Mouse (Mus musculus) heart, postnatal 0 days (tissue): Measurements from ENCODE around the gene Maml3. TPM values are rescaled to one million over a fixed set of nuclear protein-coding genes. Genes with fewer than 3 reads are reported as not detected.

Experiments
- ATAC-seq: fragments of 200-750 bp; cut with Nextera tagmentation; 2 replicates; pipeline ENCODE4 v1.8.0; 2017; ENCODE audit warnings: low read depth, moderate number of reproducible peaks, moderate library complexity; ENCODE audit not compliant: insufficient read depth
- DNase-seq: peaks from one replicate; pipeline ENCODE4 v3.0.0-alpha.2; 2016; ENCODE audit warnings: low spot score
- H3K27ac ChIP-seq: fragments of 300-500 bp; sonication (generic); 2 replicates; pipeline ENCODE4 v1.5.1; 2014; ENCODE audit warnings: low read depth, mild to moderate bottlenecking
- H3K27me3 ChIP-seq: fragments of 300-500 bp; sonication (generic); 2 replicates; pipeline ENCODE4 v1.6.1; 2014; ENCODE audit warnings: low read length, mixed read lengths; ENCODE audit not compliant: control insufficient read depth, insufficient read depth
- H3K36me3 ChIP-seq: fragments of 300-500 bp; sonication (generic); replicated peaks from 2 replicates; pipeline ENCODE4 v1.6.1; 2014; ENCODE audit warnings: low read length, mixed read lengths; ENCODE audit not compliant: control insufficient read depth, insufficient read depth
- H3K4me1 ChIP-seq: fragments of 300-500 bp; sonication (generic); 2 replicates; pipeline ENCODE4 v1.6.1; 2014; ENCODE audit warnings: antibody characterized with exemption; ENCODE audit not compliant: control insufficient read depth, insufficient read depth
- H3K4me2 ChIP-seq: fragments of 300-500 bp; sonication (generic); 2 replicates; pipeline ENCODE4 v1.6.1; 2014; ENCODE audit warnings: low read depth, mild to moderate bottlenecking, low read length, moderate library complexity
- H3K4me3 ChIP-seq: fragments of 300-500 bp; sonication (generic); 2 replicates; pipeline ENCODE4 v1.5.1; 2014; ENCODE audit warnings: low read depth, low read length
- H3K9ac ChIP-seq: fragments of 300-500 bp; sonication (generic); replicated peaks from 2 replicates; pipeline ENCODE4 v1.6.1; 2014; ENCODE audit warnings: low read depth, low read length, mixed read lengths
- H3K9me3 ChIP-seq: fragments of 300-500 bp; sonication (generic); replicated peaks from 2 replicates; pipeline ENCODE4 v1.6.1; 2016; ENCODE audit warnings: low read length; ENCODE audit not compliant: control insufficient read depth
- CTCF ChIP-seq: IDR thresholded peaks from 2 replicates; pipeline ENCODE4 v1.5.1; 2016; ENCODE audit warnings: antibody characterized with exemption, control low read depth, low read depth
- EP300 ChIP-seq: IDR thresholded peaks from 2 replicates; pipeline ENCODE4 v1.6.1; 2016; ENCODE audit warnings: antibody characterized with exemption, low read depth
- WGBS: fragments of 180-500 bp; shearing (Covaris S2); extraction: QIAGEN DNeasy Blood & Tissue Kit; methylation state at CpG from one replicate; pipeline ENCODE4 v1.1.7; 2014; 5-methylcytosine and 5-hydroxymethylcytosine counted together
- polyA plus RNA-seq: library from polyadenylated mRNA; unstranded; fragments of >200 nt; fragmentation: Nextera tagmentation; extraction: Ambion mirVana; gene quantifications from 2 replicates; pipeline ENCODE4 v1.2.1, GENCODE M21; 2015
- total RNA-seq: library from RNA; depleted of rRNA; stranded (reverse); fragments of >200 nt; gene quantifications from 2 replicates; pipeline ENCODE4 v1.2.3, GENCODE M21; 2014; ENCODE audit warnings: low replicate concordance

Gene Maml3
- total and polyA plus RNA-seq, 2 experiments from 2014 or later = 1.6 to 6.2 TPM

DNA sequence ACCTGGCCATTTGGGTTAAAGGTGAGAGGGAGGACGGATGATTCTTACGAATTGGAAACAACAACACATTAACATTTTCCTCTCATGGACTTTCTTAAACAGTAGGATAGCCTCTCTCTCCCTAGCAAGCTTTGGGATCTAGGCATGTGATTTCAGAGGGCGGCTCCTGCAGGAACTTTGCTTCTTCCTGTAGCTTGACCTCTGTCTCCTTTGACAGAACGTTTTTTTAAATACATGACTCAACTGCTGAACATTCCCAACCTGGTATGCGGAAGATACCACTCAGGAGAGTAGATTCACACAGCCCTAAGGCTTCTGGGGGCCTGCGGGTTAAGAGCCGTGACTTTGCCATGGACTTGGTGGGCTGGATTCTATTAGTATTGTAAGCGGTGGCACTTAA lies 455.4 kb downstream of the Maml3 start:
- no peak overlapping the region for H3K4me2 ChIP-seq
- DNase-seq = peak; percentile 49
- no peak overlapping the region for H3K4me3 ChIP-seq
- no peak for TF ChIP-seq EP300
- TF ChIP-seq CTCF = no peak
- ATAC-seq = peak; percentile 19; the same call in 1 of the 2 replicates
- peaks cover 9% of the 10 kb centered on the region; the same call in 1 of the 2 replicates for H3K4me1 ChIP-seq
- WGBS = 45% methylated on average over 8 of the region's 8 CpGs
- no peak overlapping the region for H3K9ac ChIP-seq
- H3K27me3 ChIP-seq = no peaks in the 10 kb centered on the region
- H3K9me3 ChIP-seq = no peaks in the 10 kb centered on the region
- H3K36me3 ChIP-seq = no peaks in the 10 kb centered on the region
- no peak overlapping the region for H3K27ac ChIP-seq

DNA sequence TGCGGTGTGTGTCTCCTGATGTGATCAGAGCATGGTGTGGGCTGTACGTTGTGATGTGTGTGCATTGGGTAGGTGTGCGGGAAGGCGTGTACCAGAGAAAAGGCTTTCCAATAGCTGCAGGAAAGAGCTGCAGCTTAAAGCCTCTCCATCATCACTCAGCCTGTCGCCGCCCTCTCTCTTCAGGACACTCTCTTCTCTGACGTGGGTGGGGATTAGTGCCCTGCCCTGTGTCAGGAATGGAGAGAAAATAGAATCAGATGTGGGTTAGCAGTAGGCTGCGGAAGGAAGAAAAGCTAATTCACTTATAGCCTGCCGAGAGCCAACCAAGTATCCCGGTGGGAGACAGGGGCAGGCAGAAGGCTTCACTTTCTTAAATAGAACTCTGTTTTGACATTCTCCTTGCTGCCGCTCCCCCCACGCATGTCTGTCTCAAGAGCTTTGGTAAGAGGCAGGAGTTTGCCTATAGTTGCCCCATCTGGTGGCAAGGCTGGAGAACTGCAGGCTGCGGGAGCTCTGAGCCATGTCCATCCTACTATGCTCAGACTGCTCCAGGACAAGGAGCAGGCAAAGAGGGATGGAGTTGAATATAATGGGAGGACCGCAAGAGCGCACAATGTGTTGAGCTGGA lies 456.7 kb downstream of the Maml3 start:
- 26% methylated on average over 15 of the region's 15 CpGs for WGBS
- ATAC-seq = peak; percentile 70
- H3K4me2 ChIP-seq = peak overlapping the region; percentile 58
- TF ChIP-seq EP300 (no peak), CTCF (peak; percentile 91)
- no peaks in the 10 kb centered on the region for H3K27me3 ChIP-seq
- 0 out of 2 replicates have a peak overlapping the region, but pooled peaks have one; percentile 37 for H3K9ac ChIP-seq
- H3K9me3 ChIP-seq = no peaks in the 10 kb centered on the region
- DNase-seq = peak; percentile 81
- H3K4me1 ChIP-seq = peaks cover 9% of the 10 kb centered on the region; the same call in 1 of the 2 replicates
- no peak overlapping the region for H3K27ac ChIP-seq
- H3K4me3 ChIP-seq = peak overlapping the region; percentile 35
- H3K36me3 ChIP-seq = no peaks in the 10 kb centered on the region

DNA sequence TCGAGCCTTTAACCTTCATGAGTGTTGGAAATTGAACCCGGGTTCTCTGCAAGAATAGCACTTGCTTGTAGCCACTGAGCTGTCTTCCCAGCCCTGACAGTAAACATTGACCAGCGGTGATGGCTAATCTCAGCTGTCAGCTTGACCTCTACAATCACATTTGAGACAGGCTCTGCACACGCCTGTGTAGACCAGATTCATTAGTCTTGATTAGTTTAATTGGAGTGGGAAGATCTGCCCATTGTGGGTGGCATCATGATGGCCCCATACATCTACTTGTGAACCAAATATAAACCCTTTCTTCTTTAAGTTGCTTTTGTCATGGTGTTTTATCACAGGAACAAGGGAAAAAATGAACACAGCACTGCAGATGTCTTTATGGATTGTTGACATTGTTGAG lies 457.5 kb downstream of the Maml3 start:
- Histone ChIP-seq H3K9ac (no peak overlapping the region), H3K36me3 (no peaks in the 10 kb centered on the region), H3K4me1 (peaks cover 1% of the 10 kb centered on the region; the same call in 1 of the 2 replicates), H3K4me3 (no peak overlapping the region), H3K27me3 (no peaks in the 10 kb centered on the region), H3K4me2 (no peak overlapping the region), H3K27ac (no peak overlapping the region), H3K9me3 (no peaks in the 10 kb centered on the region)
- no peak for DNase-seq
- ATAC-seq = no peak
- 46% methylated on average over 4 of the region's 4 CpGs for WGBS
- no peak for TF ChIP-seq EP300

DNA sequence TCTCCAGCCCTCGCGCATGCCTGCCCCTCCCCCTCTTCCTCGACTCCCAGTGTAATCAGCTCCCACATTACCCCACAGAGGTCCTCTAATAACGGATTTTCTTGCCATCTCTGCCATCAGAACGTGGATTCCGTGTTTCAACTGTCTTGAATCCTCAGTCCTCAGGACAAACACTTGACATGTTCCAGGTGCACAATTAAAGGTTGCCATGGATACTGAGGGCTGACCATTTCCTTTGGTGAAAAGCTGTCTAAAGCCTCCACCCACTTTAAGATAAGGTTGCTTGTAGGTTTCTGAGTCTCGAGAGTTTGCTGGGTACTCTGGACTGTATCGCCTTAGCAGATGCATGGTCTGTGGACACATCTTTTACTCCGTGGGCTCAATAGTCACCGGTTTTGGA lies 458.6 kb downstream of the Maml3 start:
- TF ChIP-seq CTCF (no peak), EP300 (no peak)
- H3K27me3 ChIP-seq = no peaks in the 10 kb centered on the region
- no peaks in the 10 kb centered on the region for H3K4me1 ChIP-seq
- 32% methylated on average over 10 of the region's 10 CpGs for WGBS
- H3K36me3 ChIP-seq = no peaks in the 10 kb centered on the region
- no peak overlapping the region for H3K9ac ChIP-seq
- no peak overlapping the region for H3K27ac ChIP-seq
- ATAC-seq (no peak), DNase-seq (no peak)
- no peak overlapping the region for H3K4me3 ChIP-seq
- no peaks in the 10 kb centered on the region for H3K9me3 ChIP-seq
- H3K4me2 ChIP-seq = no peak overlapping the region

DNA sequence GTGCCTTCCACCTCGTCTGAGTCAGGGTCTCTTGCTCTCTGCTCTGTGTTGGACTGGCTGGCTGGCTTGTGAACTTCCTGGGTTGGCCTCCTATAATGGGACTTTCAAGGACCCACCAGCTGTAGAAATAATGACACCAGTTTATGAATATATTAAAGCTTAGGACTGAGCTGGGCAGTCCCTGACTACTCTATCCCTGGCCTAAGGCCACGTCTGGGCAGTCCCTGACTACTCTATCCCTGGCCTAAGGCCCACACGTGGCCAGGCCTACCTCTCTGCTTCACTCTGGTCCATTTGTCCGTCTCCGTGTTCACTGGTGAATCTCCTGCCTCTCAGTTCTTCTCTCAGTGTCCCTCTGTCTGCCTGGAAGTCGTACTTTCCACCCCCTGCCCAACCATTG lies 459.4 kb downstream of the Maml3 start:
- Histone ChIP-seq H3K4me2 (no peak overlapping the region), H3K4me1 (no peaks in the 10 kb centered on the region), H3K4me3 (no peak overlapping the region), H3K36me3 (no peaks in the 10 kb centered on the region), H3K27ac (no peak overlapping the region), H3K9ac (no peak overlapping the region), H3K27me3 (no peaks in the 10 kb centered on the region), H3K9me3 (no peaks in the 10 kb centered on the region)
- TF ChIP-seq CTCF (no peak), EP300 (no peak)
- no peak for DNase-seq
- WGBS = 84% methylated on average over 6 of the region's 6 CpGs
- no peak for ATAC-seq

DNA sequence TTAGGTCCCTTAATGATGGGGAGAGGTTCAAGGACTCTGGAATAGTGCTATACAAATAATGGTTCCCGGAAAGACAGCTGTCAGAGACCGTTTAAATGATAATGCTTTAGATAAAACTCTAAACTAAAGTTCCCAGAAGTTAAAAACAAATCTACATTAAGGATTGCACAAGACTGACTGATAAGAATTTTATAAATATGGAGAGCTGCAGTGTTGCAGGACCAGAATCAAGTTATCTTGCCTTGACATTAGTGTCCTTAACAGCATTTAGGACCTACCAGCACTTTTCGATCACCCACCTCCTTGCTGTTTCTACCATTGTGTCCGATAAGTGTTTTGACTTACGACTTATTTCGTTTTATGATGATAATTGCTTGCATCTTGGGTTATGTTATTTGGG lies 466.6 kb downstream of the Maml3 start:
- DNase-seq = no peak
- Histone ChIP-seq H3K4me2 (no peak overlapping the region), H3K27me3 (no peaks in the 10 kb centered on the region), H3K9me3 (no peaks in the 10 kb centered on the region; the same call in 1 of the 2 replicates), H3K4me1 (no peaks in the 10 kb centered on the region), H3K4me3 (no peak overlapping the region), H3K27ac (no peak overlapping the region), H3K36me3 (no peaks in the 10 kb centered on the region), H3K9ac (no peak overlapping the region)
- 82% methylated on average over 6 of the region's 6 CpGs for WGBS
- no peak for ATAC-seq
- TF ChIP-seq CTCF = no peak
- no peak for TF ChIP-seq EP300
